Mouse (Mus musculus) heart, embryonic 13.5 days (tissue): ENCODE measurements at regions not wholly inside any gene's neighbourhood (a gene's known extent, or its start where the extent isn't known, plus 50 kb on each side); places are given as distances from the start of the nearest gene placed in this dataset.

ENCODE experiments used
- ATAC-seq: fragments of 200-750 bp; cut with Nextera tagmentation; 2 replicates; pipeline ENCODE4 v1.8.0; 2017; ENCODE audit warnings: moderate TSS enrichment; ENCODE audit not compliant: insufficient number of reproducible peaks, low FRiP score, low TSS enrichment; ENCODE audit errors: extremely low read depth
- H3K27ac ChIP-seq: fragments of 300-500 bp; sonication (generic); replicated peaks from 2 replicates; pipeline ENCODE4 v1.5.1; 2015; ENCODE audit warnings: moderate library complexity, mild to moderate bottlenecking, inconsistent platforms
- H3K27me3 ChIP-seq: fragments of 300-500 bp; sonication (generic); replicated peaks from 2 replicates; pipeline ENCODE4 v1.6.1; 2015; ENCODE audit warnings: mild to moderate bottlenecking, inconsistent platforms
- H3K36me3 ChIP-seq: fragments of 300-500 bp; sonication (generic); 2 replicates; pipeline ENCODE4 v1.6.1; 2015; ENCODE audit warnings: mild to moderate bottlenecking, inconsistent platforms
- H3K4me1 ChIP-seq: fragments of 300-500 bp; sonication (generic); 2 replicates; pipeline ENCODE4 v1.6.1; 2015; ENCODE audit warnings: inconsistent platforms
- H3K4me2 ChIP-seq: fragments of 300-500 bp; sonication (generic); 2 replicates; pipeline ENCODE4 v1.6.1; 2015; ENCODE audit warnings: inconsistent platforms, mild to moderate bottlenecking, moderate library complexity
- H3K4me3 ChIP-seq: fragments of 300-500 bp; sonication (generic); 2 replicates; pipeline ENCODE4 v1.5.1; 2015; ENCODE audit warnings: moderate library complexity, mild to moderate bottlenecking, inconsistent platforms
- H3K9ac ChIP-seq: fragments of 300-500 bp; sonication (generic); 2 replicates; pipeline ENCODE4 v1.6.1; 2015; ENCODE audit warnings: inconsistent platforms, mild to moderate bottlenecking, moderate library complexity
- H3K9me3 ChIP-seq: fragments of 300-500 bp; sonication (generic); 2 replicates; pipeline ENCODE4 v1.6.1; 2016; ENCODE audit warnings: inconsistent platforms
- WGBS: fragments of 180-500 bp; shearing (Covaris S2); methylation state at CpG from one replicate; pipeline ENCODE4 v1.1.7; 2015; ENCODE audit warnings: mixed read lengths; 5-methylcytosine and 5-hydroxymethylcytosine counted together

DNA sequence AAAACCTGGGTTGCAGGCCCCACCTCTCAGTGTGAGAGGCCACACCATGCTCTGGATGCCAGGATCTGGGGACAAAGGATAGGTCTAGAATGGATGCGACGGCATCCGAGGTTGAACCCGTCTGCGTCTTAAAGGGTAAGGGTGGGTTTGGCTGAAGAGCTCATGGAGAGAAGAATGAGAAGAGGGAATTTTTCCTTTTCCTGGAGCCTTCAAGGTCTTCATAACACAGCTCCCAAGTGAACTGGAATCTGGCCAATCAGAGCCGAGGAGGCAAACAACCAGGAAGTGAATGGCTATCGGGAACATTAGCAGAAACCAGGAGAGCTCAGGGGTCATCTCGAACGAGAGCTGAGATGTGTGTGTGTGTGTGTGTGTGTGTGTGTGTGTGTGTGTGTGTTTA is 320.1 kb downstream of the Med13l start:
- Histone ChIP-seq H3K4me2 (no peak overlapping the region), H3K9ac (no peak overlapping the region), H3K9me3 (no peaks in the 10 kb centered on the region), H3K4me3 (no peak overlapping the region), H3K27me3 (peaks cover 38% of the 10 kb centered on the region), H3K27ac (no peak overlapping the region), H3K36me3 (no peaks in the 10 kb centered on the region), H3K4me1 (peaks cover 8% of the 10 kb centered on the region)
- no peak for ATAC-seq
- WGBS, result 73% methylated on average over 9 of the region's 9 CpGs

DNA sequence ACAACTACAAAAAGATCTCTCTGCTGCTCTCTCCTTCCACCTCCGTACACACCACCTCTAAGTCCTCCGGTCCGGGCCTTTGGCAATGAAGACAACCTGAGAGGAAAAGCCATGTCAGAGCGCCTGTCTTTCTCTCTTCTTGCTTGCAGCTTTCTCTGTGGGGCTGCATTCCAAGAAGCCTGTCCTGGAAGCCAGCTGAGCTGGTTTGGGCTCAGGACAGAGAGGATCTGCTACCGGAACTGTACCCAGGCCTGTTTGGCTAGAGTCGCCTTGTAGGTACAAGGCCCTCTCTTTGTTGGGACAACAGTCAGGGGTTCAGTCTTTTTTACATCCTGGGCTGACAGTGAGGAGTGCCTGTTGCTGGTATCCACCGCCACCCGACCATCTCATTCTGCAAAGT is 321.4 kb downstream of the Med13l start:
- Histone ChIP-seq H3K27ac (no peak overlapping the region), H3K4me2 (no peak overlapping the region), H3K36me3 (no peaks in the 10 kb centered on the region), H3K4me3 (no peak overlapping the region), H3K9me3 (no peaks in the 10 kb centered on the region), H3K9ac (no peak overlapping the region), H3K27me3 (peaks cover 27% of the 10 kb centered on the region), H3K4me1 (peaks cover 6% of the 10 kb centered on the region)
- no peak for ATAC-seq
- 83% methylated on average over 8 of the region's 8 CpGs for WGBS

DNA sequence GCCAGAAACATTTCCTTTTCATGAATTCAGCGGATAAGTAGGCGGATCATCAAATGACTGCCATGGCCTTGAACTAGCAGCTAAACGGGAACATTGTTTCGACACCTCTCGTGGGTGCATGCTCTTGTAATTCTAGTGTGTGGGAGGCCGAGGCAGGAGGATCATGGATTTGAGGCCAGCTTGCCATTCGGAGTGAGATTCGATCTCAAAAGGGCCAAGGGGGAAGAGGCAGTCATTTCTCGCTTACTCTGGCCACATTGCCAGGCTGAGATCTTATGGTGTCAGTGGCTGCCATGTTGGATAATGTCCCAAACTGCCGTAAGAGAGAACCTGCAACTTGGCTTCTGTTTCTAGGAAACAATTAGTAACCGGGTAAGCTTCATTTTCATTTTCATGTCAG is 327.7 kb downstream of the Med13l start:
- WGBS, result 82% methylated on average over 11 of the region's 11 CpGs
- Histone ChIP-seq H3K4me3 (no peak overlapping the region), H3K4me1 (no peaks in the 10 kb centered on the region), H3K36me3 (no peaks in the 10 kb centered on the region), H3K27me3 (no peaks in the 10 kb centered on the region; the same call in 1 of the 2 replicates), H3K9ac (no peak overlapping the region), H3K27ac (no peak overlapping the region), H3K9me3 (no peaks in the 10 kb centered on the region), H3K4me2 (no peak overlapping the region)
- no peak for ATAC-seq

DNA sequence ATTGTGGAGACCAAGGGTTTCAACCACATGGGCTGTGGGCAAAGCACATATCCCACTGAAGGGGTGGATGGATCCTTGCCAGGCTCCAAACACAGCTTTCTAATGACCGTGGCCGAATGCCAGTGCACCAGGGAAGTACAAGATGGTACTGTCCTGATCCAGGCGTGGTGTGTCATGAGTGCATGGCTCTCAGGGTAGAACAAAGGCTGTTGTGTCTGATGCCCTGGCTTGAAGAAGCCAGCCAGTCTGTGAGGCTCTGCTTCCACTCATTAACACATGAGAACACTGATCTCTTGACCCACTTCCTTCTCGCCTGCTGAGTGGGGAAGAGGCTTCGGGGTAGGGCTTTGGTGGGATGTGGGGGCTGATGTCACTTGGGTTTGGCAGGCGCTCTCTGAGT is 330.7 kb downstream of the Med13l start:
- H3K4me3 ChIP-seq, result no peak overlapping the region
- no peak overlapping the region for H3K27ac ChIP-seq
- 68% methylated on average over 6 of the region's 6 CpGs for WGBS
- H3K9me3 ChIP-seq, result no peaks in the 10 kb centered on the region
- H3K27me3 ChIP-seq, result no peaks in the 10 kb centered on the region; the same call in 1 of the 2 replicates
- H3K36me3 ChIP-seq, result no peaks in the 10 kb centered on the region
- no peak for ATAC-seq
- H3K9ac ChIP-seq, result no peak overlapping the region
- H3K4me1 ChIP-seq, result no peaks in the 10 kb centered on the region
- no peak overlapping the region for H3K4me2 ChIP-seq

DNA sequence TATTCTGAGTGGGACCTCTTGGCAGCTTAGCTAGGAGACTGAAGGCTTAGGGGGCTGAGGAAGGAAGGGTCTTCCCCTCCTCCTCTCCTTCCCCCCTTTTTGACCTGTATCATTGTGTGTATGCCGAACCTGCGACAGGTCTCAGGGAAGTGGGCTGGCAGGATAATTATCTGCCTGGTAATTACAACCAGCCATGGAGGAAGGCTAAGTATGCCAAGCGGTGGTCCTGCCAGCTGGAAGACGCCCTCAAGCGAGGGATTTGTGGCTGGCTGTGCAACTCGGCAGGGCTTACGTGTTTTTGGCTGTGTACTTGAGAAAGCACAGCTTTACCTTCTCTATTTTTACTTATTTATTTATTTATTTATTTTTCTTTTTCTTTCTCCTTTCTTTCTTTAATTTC is 347.7 kb downstream of the Med13l start:
- Histone ChIP-seq H3K27me3 (no peaks in the 10 kb centered on the region), H3K9ac (no peak overlapping the region), H3K9me3 (peaks cover 5% of the 10 kb centered on the region), H3K36me3 (no peaks in the 10 kb centered on the region), H3K4me3 (no peak overlapping the region), H3K4me2 (no peak overlapping the region), H3K4me1 (peaks cover 5% of the 10 kb centered on the region), H3K27ac (no peak overlapping the region)
- no peak for ATAC-seq
- WGBS, result 74% methylated on average over 7 of the region's 7 CpGs

DNA sequence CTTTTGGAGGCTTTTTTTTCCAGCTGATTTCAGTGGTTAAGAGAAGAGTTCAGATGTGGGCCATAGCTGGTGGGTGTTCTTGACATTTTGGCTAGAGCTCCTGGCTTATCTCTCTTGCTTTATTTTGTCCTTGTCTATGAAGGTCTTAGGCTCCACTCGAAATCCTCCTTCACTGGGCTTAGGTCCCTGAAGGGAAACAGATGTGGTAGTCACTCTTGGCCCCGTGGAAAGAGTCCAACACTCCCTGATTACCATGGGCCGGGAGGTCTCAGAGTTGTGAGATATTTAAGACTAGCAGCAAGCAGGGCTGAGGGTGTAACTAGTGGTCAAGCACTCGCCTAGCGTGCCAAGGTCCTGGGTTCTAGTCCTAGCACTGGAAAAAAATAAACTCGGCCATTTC is 349.3 kb downstream of the Med13l start:
- H3K36me3 ChIP-seq, result no peaks in the 10 kb centered on the region
- no peaks in the 10 kb centered on the region for H3K9me3 ChIP-seq
- H3K27me3 ChIP-seq, result no peaks in the 10 kb centered on the region
- H3K4me3 ChIP-seq, result no peak overlapping the region
- no peak overlapping the region for H3K4me2 ChIP-seq
- no peak overlapping the region for H3K9ac ChIP-seq
- no peak for ATAC-seq
- 44% methylated on average over 6 of the region's 6 CpGs for WGBS
- H3K27ac ChIP-seq, result no peak overlapping the region
- H3K4me1 ChIP-seq, result peaks cover 5% of the 10 kb centered on the region

DNA sequence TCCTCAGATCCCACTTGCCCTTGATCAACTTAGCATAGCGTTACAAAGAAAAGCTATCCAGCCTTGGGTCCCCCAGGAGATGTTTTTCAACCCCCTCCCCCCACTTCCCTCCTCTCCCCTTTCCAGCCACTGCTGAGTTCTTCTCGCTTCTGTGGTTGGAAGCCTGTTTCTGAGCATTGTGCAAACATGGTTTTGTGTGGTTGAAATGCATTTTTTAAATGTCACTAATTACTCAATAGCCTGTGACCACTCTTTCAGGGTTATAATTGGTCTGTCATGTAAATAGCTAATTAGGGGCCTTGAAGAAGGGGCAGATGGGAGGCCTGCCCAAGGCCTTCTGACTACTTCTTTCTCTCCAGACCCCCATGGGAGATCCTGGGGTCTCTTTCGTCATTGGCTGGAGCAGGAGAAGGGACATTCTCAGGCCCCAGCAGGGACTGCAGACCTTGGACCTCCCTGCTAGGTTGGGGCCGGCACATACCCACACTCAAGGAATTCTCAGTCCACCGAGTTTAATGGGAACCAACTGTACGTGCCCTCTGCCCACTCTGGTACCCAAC is 353.8 kb downstream of the Med13l start:
- Histone ChIP-seq H3K9me3 (no peaks in the 10 kb centered on the region), H3K4me3 (no peak overlapping the region), H3K27ac (no peak overlapping the region), H3K9ac (no peak overlapping the region), H3K27me3 (no peaks in the 10 kb centered on the region), H3K36me3 (no peaks in the 10 kb centered on the region), H3K4me2 (no peak overlapping the region), H3K4me1 (peaks cover 5% of the 10 kb centered on the region)
- no peak for ATAC-seq
- 64% methylated on average over 6 of the region's 6 CpGs for WGBS

DNA sequence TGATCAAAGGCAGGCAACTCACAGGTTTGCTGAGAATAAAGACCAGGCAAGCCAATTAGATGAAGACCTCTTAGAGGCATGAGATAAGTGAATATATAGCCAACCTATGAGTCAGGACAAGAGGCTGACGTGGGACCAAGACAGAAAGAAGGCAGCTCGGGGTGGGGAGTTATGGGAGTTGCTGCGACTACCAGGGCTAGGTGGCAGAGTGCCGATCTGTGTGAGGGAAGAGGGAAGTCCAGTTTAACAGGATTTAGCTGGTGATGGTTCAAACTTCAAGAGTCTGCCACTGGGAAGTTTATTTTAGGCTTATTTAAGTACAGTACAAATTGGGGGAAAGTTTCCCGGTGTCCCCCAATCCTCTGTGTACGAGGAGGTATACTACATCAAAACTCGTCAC is 362.9 kb downstream of the Med13l start:
- no peak for ATAC-seq
- 81% methylated on average over 7 of the region's 7 CpGs for whole genome bisulfite sequencing
- Histone ChIP-seq H3K27ac (no peak overlapping the region), H3K27me3 (peaks cover 19% of the 10 kb centered on the region), H3K36me3 (no peaks in the 10 kb centered on the region), H3K4me2 (no peak overlapping the region), H3K9me3 (no peaks in the 10 kb centered on the region), H3K9ac (no peak overlapping the region), H3K4me1 (peaks cover 7% of the 10 kb centered on the region; the same call in 1 of the 2 replicates), H3K4me3 (no peak overlapping the region)

DNA sequence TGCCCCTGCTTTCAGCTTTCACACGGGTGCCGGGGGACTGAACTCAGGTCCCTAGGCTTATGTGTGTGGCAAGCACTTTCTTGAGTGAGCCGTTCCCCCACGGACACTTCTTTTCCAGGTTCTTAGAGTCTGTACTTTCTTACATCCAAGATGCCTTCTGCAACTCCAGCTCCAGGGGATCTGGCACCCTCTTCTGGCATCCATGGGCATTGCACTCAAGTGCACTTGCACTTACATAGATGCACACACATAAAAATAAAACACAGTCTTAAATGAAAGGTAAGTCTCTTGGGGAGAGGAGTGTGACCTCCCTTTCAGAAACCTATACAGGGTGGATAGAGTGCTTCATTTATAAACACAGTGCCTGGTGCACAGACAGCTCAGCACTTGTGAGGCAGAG is 368.6 kb downstream of the Med13l start:
- H3K4me1 ChIP-seq, result peaks cover 13% of the 10 kb centered on the region
- H3K36me3 ChIP-seq, result no peaks in the 10 kb centered on the region
- no peak overlapping the region for H3K4me2 ChIP-seq
- ATAC-seq, result no peak
- peaks cover 30% of the 10 kb centered on the region for H3K27me3 ChIP-seq
- H3K9me3 ChIP-seq, result peaks cover 3% of the 10 kb centered on the region; the same call in 1 of the 2 replicates
- 82% methylated on average over 4 of the region's 4 CpGs for WGBS
- no peak overlapping the region for H3K9ac ChIP-seq
- no peak overlapping the region for H3K4me3 ChIP-seq
- H3K27ac ChIP-seq, result no peak overlapping the region

DNA sequence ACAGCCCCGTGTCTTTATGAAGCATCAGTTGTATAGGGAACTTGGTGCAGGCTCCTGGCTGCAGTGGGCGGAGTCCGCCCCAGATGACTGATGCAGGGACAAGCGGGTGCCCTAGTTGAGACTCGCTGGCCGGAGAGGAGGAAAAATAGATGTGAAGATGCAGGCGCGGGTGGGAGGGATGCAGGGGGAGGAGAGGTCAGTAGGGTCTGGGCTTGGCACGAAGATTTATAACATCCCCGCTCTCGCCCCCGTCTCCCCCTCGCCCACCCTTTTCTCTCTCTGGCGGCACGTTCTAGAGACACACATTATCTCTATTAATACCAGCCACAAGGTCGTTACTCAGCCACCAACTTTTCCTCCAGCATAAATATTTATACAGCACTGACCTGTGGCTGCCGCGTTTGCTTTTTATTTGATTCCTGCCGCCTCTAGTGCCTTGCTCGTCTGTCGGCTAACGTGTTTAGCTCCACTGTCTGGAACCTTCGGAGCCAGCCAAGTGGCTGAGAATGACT is 369.6 kb downstream of the Med13l start:
- Histone ChIP-seq H3K4me3 (peak overlapping the region; percentile 38), H3K4me1 (peaks cover 13% of the 10 kb centered on the region), H3K9ac (peak overlapping the region; percentile 42; the same call in 1 of the 2 replicates), H3K36me3 (no peaks in the 10 kb centered on the region), H3K27me3 (peaks cover 26% of the 10 kb centered on the region), H3K27ac (no peak overlapping the region), H3K9me3 (peaks cover 3% of the 10 kb centered on the region; the same call in 1 of the 2 replicates), H3K4me2 (peak overlapping the region; percentile 64)
- WGBS, result 9% methylated on average over 23 of the region's 23 CpGs
- no peak for ATAC-seq

DNA sequence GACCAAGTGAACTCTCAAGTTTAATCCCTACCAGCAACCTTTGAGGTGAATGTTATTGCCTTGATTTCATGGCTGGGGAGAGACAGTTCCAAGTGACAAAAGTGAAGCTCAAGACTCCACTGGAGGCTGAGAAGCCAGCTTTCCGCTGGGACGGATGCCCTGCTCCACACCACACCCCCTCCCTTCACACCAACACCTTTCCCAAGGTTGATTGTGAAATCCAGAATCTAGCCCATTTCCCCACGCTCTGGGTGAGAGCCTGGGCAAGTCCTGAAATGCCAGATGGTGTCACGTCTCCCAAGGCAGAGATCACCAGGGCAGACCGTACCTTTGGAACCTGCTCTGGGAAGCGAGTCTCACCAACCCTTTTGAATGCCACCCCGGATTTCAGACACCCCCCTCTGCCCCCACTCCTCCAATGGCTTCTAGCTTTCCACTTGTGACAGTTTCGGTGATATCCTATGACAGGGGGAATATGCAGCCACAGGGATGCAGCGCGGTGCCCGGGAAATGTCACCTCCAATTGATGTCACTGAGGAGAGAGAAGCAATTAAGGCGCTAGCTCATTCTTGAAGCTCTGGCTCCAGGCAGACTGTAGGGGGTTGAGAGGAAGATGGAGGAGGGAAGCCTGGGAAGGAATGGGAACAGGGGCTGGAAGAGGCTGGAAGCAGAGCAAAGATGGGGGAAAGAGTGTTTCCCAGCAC is 379.0 kb downstream of the Med13l start:
- Histone ChIP-seq H3K4me3 (no peak overlapping the region), H3K4me1 (no peaks in the 10 kb centered on the region), H3K9me3 (no peaks in the 10 kb centered on the region), H3K27ac (no peak overlapping the region), H3K4me2 (no peak overlapping the region), H3K36me3 (no peaks in the 10 kb centered on the region), H3K9ac (no peak overlapping the region), H3K27me3 (peaks cover 14% of the 10 kb centered on the region; the same call in 1 of the 2 replicates)
- ATAC-seq, result no peak
- WGBS, result 71% methylated on average over 12 of the region's 12 CpGs

DNA sequence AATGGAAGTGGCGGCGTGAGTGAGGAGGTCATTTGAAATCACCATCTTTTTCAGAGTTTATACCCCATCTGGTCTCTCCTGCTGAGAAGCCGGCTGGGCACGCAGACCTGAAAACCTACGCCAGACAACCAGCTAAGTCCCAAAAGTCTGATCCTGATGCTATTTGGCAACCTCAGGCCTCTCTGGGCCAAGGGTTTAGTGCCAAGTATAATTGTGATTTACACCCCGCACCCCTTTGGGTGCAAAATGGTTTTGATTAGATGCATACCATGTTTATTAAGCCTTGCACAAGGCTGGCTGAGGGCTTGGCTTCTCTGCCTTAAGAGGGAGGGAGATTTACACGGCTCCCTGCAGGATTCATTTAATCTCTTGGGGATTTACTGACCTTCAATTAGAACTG is 383.8 kb downstream of the Med13l start:
- Histone ChIP-seq H3K27ac (no peak overlapping the region), H3K9me3 (no peaks in the 10 kb centered on the region), H3K4me1 (0 out of 2 replicates have a peak, but pooled peaks cover 5% of the 10 kb centered on the region), H3K4me3 (no peak overlapping the region), H3K9ac (no peak overlapping the region), H3K36me3 (no peaks in the 10 kb centered on the region), H3K27me3 (peaks cover 20% of the 10 kb centered on the region; the same call in 1 of the 2 replicates), H3K4me2 (no peak overlapping the region)
- ATAC-seq, result no peak
- 51% methylated on average over 7 of the region's 7 CpGs for WGBS
